Mouse (Mus musculus) liver, postnatal 0 days (tissue): ENCODE results near the gene Cc2d2b. TPM values are rescaled to one million over a fixed set of nuclear protein-coding genes. Genes with fewer than 3 reads are reported as not detected.

Source experiments
- ATAC-seq: fragments of 200-750 bp; cut with Nextera tagmentation; 2 replicates; pipeline ENCODE4 v1.8.0; 2017; ENCODE audit warnings: mild to moderate bottlenecking, moderate library complexity
- DNase-seq: peaks from one replicate; pipeline ENCODE4 v3.0.0-alpha.2; 2016
- H3K27ac ChIP-seq: fragments of 300-500 bp; sonication (generic); 2 replicates; pipeline ENCODE4 v1.5.1; 2014; ENCODE audit warnings: antibody characterized with exemption, moderate library complexity, mild to moderate bottlenecking, low read depth
- H3K27me3 ChIP-seq: fragments of 300-500 bp; sonication (generic); 2 replicates; pipeline ENCODE4 v1.6.1; 2014; ENCODE audit warnings: low read length, control low read depth, mixed read lengths; ENCODE audit not compliant: insufficient read depth
- H3K36me3 ChIP-seq: fragments of 300-500 bp; sonication (generic); replicated peaks from 2 replicates; pipeline ENCODE4 v1.6.1; 2014; ENCODE audit warnings: mild to moderate bottlenecking, control low read depth, low read length, moderate library complexity, mixed read lengths; ENCODE audit not compliant: insufficient read depth
- H3K4me1 ChIP-seq: fragments of 300-500 bp; sonication (generic); 2 replicates; pipeline ENCODE4 v1.6.1; 2014; ENCODE audit warnings: antibody characterized with exemption, mild to moderate bottlenecking, control low read depth; ENCODE audit not compliant: insufficient read depth
- H3K4me2 ChIP-seq: fragments of 300-500 bp; sonication (generic); 2 replicates; pipeline ENCODE4 v1.6.1; 2014; ENCODE audit warnings: low read depth, mild to moderate bottlenecking, low read length, moderate library complexity, mixed read lengths
- H3K4me3 ChIP-seq: fragments of 300-500 bp; sonication (generic); 2 replicates; pipeline ENCODE4 v1.5.1; 2014; ENCODE audit warnings: low read depth, low read length
- H3K9ac ChIP-seq: fragments of 300-500 bp; sonication (generic); replicated peaks from 2 replicates; pipeline ENCODE4 v1.6.1; 2014; ENCODE audit warnings: mild to moderate bottlenecking, moderate library complexity
- H3K9me3 ChIP-seq: fragments of 300-500 bp; sonication (generic); 2 replicates; pipeline ENCODE4 v1.6.1; 2016; ENCODE audit warnings: mild to moderate bottlenecking, control low read depth, low read length, mixed read lengths
- CTCF ChIP-seq: sonication (generic); IDR thresholded peaks from 2 replicates; pipeline ENCODE4 v1.5.1; 2016; ENCODE audit warnings: antibody characterized with exemption, low read depth
- EP300 ChIP-seq: IDR thresholded peaks from 2 replicates; pipeline ENCODE4 v1.6.1; 2016; ENCODE audit warnings: antibody characterized with exemption, low read depth, mild to moderate bottlenecking
- WGBS: fragments of 180-500 bp; shearing (Covaris S2); extraction: QIAGEN DNeasy Blood & Tissue Kit; methylation state at CpG from one replicate; pipeline ENCODE4 v1.1.7; 2014; ENCODE audit not compliant: insufficient replicate concordance; 5-methylcytosine and 5-hydroxymethylcytosine counted together
- polyA plus RNA-seq: library from polyadenylated mRNA; unstranded; fragments of >200 nt; fragmentation: Nextera tagmentation; extraction: Ambion mirVana; gene quantifications from 2 replicates; pipeline ENCODE4 v1.2.1, GENCODE M21; 2015

Gene Cc2d2b
- polyA plus RNA-seq, 1 experiment from 2014 or later: 1.3 TPM

- Histone ChIP-seq H3K9ac (no peak overlapping the region), H3K4me2 (no peak overlapping the region), H3K9me3 (no peaks in the 10 kb centered on the region), H3K27me3 (no peaks in the 10 kb centered on the region), H3K36me3 (no peaks in the 10 kb centered on the region), H3K4me3 (no peak overlapping the region), H3K27ac (no peak overlapping the region), H3K4me1 (peaks cover 7% of the 10 kb centered on the region; the same call in 1 of the 2 replicates)
- DNase-seq: no peak
- peak; percentile 47; the same call in 1 of the 2 replicates for ATAC-seq
- 58% methylated on average over 4 of the region's 4 CpGs for WGBS
- TF ChIP-seq EP300 (no peak), CTCF (no peak)
Observed at GRCm38 (mm10) chr19:40728213-40728612, 20.3 kb upstream of the Cc2d2b start.

- DNase-seq: no peak
- H3K4me1 ChIP-seq: peaks cover 7% of the 10 kb centered on the region; the same call in 1 of the 2 replicates
- no peaks in the 10 kb centered on the region for H3K36me3 ChIP-seq
- WGBS: 40% methylated on average over 12 of the region's 12 CpGs
- no peak overlapping the region for H3K4me2 ChIP-seq
- ATAC-seq: no peak
- no peaks in the 10 kb centered on the region for H3K27me3 ChIP-seq
- no peak overlapping the region for H3K9ac ChIP-seq
- H3K9me3 ChIP-seq: no peaks in the 10 kb centered on the region
- H3K27ac ChIP-seq: no peak overlapping the region
- TF ChIP-seq EP300: no peak
- no peak for TF ChIP-seq CTCF
- H3K4me3 ChIP-seq: no peak overlapping the region
Observed at GRCm38 (mm10) chr19:40728732-40729420, 19.7 kb upstream of the Cc2d2b start.

GRCm38 (mm10) chr19:40733409-40733808, 15.1 kb upstream of the Cc2d2b start:
- no peak for TF ChIP-seq EP300
- TF ChIP-seq CTCF: no peak
- no peak for ATAC-seq
- H3K9me3 ChIP-seq: no peaks in the 10 kb centered on the region
- H3K4me3 ChIP-seq: no peak overlapping the region
- no peak overlapping the region for H3K27ac ChIP-seq
- no peak overlapping the region for H3K4me2 ChIP-seq
- 70% methylated on average over 10 of the region's 10 CpGs for WGBS
- peaks cover 6% of the 10 kb centered on the region; the same call in 1 of the 2 replicates for H3K4me1 ChIP-seq
- H3K9ac ChIP-seq: no peak overlapping the region
- DNase-seq: no peak
- H3K27me3 ChIP-seq: no peaks in the 10 kb centered on the region
- H3K36me3 ChIP-seq: no peaks in the 10 kb centered on the region

GRCm38 (mm10) chr19:40733849-40734248, 14.7 kb upstream of the Cc2d2b start:
- no peak for DNase-seq
- H3K9ac ChIP-seq: no peak overlapping the region
- ATAC-seq: no peak
- TF ChIP-seq CTCF: no peak
- no peak for TF ChIP-seq EP300
- H3K9me3 ChIP-seq: no peaks in the 10 kb centered on the region
- no peak overlapping the region for H3K4me2 ChIP-seq
- no peak overlapping the region for H3K27ac ChIP-seq
- H3K27me3 ChIP-seq: no peaks in the 10 kb centered on the region
- no peaks in the 10 kb centered on the region for H3K36me3 ChIP-seq
- no peak overlapping the region for H3K4me3 ChIP-seq
- H3K4me1 ChIP-seq: peaks cover 3% of the 10 kb centered on the region
- WGBS: 64% methylated on average over 4 of the region's 4 CpGs

- ATAC-seq (peak; percentile 77), DNase-seq (peak; percentile 75)
- Histone ChIP-seq H3K4me1 (peaks cover 4% of the 10 kb centered on the region), H3K4me3 (no peak overlapping the region), H3K9me3 (no peaks in the 10 kb centered on the region), H3K27me3 (no peaks in the 10 kb centered on the region), H3K9ac (peak overlapping the region; percentile 13; the same call in 1 of the 2 replicates), H3K4me2 (peak overlapping the region; percentile 45), H3K36me3 (no peaks in the 10 kb centered on the region), H3K27ac (no peak overlapping the region)
- 38% methylated on average over 17 of the region's 17 CpGs for WGBS
- TF ChIP-seq CTCF (peak; percentile 83), EP300 (no peak)
Observed at GRCm38 (mm10) chr19:40736680-40737512, 11.7 kb upstream of the Cc2d2b start.

DNA sequence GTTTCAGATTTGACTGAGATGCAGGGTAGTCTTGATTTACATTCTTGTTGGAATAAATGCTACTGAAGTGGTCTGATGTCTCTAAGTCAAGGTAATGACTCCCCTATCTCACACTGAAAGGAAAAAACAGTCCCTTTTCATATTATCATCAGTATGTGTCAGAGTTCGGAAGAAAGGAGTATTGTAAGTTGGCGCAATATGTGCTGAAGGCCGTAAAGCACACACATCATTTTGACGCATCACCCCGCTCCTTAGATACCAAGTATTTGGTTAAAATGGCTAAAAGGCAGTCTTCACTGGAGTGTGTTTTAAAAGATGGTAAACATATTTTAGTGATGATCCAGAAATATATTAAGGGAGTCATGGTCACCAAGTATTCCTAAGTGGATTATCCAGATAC, 10.9 kb upstream of the Cc2d2b start:
- WGBS: 76% methylated on average over 5 of the region's 5 CpGs
- Histone ChIP-seq H3K27ac (no peak overlapping the region), H3K27me3 (no peaks in the 10 kb centered on the region), H3K36me3 (no peaks in the 10 kb centered on the region), H3K4me1 (peaks cover 4% of the 10 kb centered on the region), H3K4me2 (peak overlapping the region; percentile 45; the same call in 1 of the 2 replicates), H3K4me3 (no peak overlapping the region), H3K9me3 (no peaks in the 10 kb centered on the region), H3K9ac (no peak overlapping the region)
- ATAC-seq: no peak
- no peak for DNase-seq
- TF ChIP-seq CTCF (no peak), EP300 (no peak)
